Mouse (Mus musculus) layer of hippocampus, adult 18-20 months (tissue): ENCODE data around the gene Tuba3a. TPM values are rescaled to one million over a fixed set of nuclear protein-coding genes. Genes with fewer than 3 reads are reported as not detected.

Source experiments
- DNase-seq, 2 experiments: peaks; one replicate each; pipeline ENCODE4 v3.0.0; 2022; ENCODE audit warnings: low spot score in 2 of 2
- microRNA-seq, 2 experiments: library from miRNA; unstranded; fragments of <30 nt; microRNA quantifications; one replicate each; pipeline ENCODE4 v1.2.0; 2021
- total RNA-seq, 2 experiments: library from RNA; stranded (reverse); gene quantifications; 2 replicates each; pipeline ENCODE4 v1.2.3; 2021

The Tuba3a gene
- total RNA-seq, 2 experiments from 2014 or later, result not detected

DNA sequence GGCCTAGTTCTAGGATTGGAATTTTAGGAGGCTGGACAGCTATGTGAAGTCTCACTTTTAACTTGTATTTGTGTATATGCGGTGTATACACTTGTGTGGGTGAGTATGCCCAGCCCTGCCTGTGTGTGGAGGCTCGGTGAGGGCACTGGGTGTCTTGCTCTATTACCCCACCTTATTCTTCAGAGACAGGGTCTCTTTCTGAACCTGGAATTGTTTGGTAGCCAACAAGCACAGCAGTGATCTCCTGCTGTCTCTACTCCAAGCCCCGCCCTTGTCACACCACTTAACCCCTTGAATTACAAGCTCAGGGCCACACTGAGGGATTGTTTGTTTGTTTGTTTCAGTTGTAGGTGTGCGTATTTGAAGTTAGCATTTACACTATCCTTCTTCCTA, 53.8 kb downstream of the Tuba3a start:
- no peak for DNase-seq

- DNase-seq, result peak; percentile 35 to 62
These were observed 54.5 kb downstream of the Tuba3a start, which contains the start of gene Tapbpl for GRCm38 (mm10) chr6:125231117-125232044. Tapbpl (minus strand) TSS chr6:125231860.

GRCm38 (mm10) chr6:125230571-125230970, 55.3 kb downstream of the Tuba3a start:
- DNase-seq, result no peak

Small RNAs within 50 kb of the gene (microRNA-seq; reads per million reads assigned to microRNA genes)
- 0 reads per million in 2 experiments for gene Mir8113

Other genes with a start within 250 kb of the Tuba3a start
- gene Ing4, start 246.3 kb downstream of the Tuba3a start, total RNA-seq, result 10 to 100 TPM; 54.1 to 54.6 TPM
- gene Acrbp, start 236.4 kb downstream of the Tuba3a start, total RNA-seq, result 10 to 100 TPM; 15.7 to 17.7 TPM
- under 1 TPM; 0.56 to 0.87 TPM for gene Lpar5, start 218.1 kb downstream of the Tuba3a start, total RNA-seq
- gene Chd4, start 190.1 kb downstream of the Tuba3a start, total RNA-seq, result 100 to 1,000 TPM; 153 to 176 TPM
- 10 to 100 TPM; 31.3 to 32.4 TPM for gene Nop2, start 154.1 kb downstream of the Tuba3a start, total RNA-seq
- 10 to 100 TPM; 63.0 to 69.1 TPM for gene Iffo1, start 140.8 kb downstream of the Tuba3a start, total RNA-seq
- gene Gapdh, start 119.6 kb downstream of the Tuba3a start, total RNA-seq, result 1,000 to 10,000 TPM; 2,555 to 2,598 TPM
- gene Ncapd2, start 94.3 kb downstream of the Tuba3a start, total RNA-seq, result 10 to 100 TPM; 20.4 to 25.8 TPM
- gene Mrpl51, start 94.2 kb downstream of the Tuba3a start, total RNA-seq, result 10 to 100 TPM; 63.2 to 72.2 TPM
- 10 to 100 TPM; 82.2 to 86.4 TPM for gene Vamp1, start 70.5 kb downstream of the Tuba3a start, total RNA-seq
- 1 to 10 TPM; 4.1 to 4.4 TPM for gene Tapbpl, start 54.2 kb downstream of the Tuba3a start, total RNA-seq
- gene Cd27, start 49.0 kb downstream of the Tuba3a start, total RNA-seq, result not detected
- 1 to 10 TPM; 6.5 to 7.4 TPM for gene Ltbr, start 27.8 kb upstream of the Tuba3a start, total RNA-seq
- 1 to 10 TPM; 3.6 to 6.6 TPM for gene Scnn1a, start 34.6 kb upstream of the Tuba3a start, total RNA-seq
- 10 to 100 TPM; 11.7 to 11.8 TPM for gene Tnfrsf1a, start 63.3 kb upstream of the Tuba3a start, total RNA-seq
- gene Plekhg6, start 94.8 kb upstream of the Tuba3a start, total RNA-seq, result under 1 TPM; 0.13 to 0.17 TPM
- gene Cd9, start 208.7 kb upstream of the Tuba3a start, total RNA-seq, result 10 to 100 TPM; 52.0 to 55.1 TPM